Mouse (Mus musculus) T-helper 1 cell (primary cell): ENCODE data around the gene Rp9.
"Not testable (repeated sequence)": the region's sequence is repeated elsewhere in the genome, so short reads cannot be mapped to it uniquely, and the experiment has no call there.

Source experiments
- in situ Hi-C: fragments of 300-600 bp; cut with MboI, MseI; formaldehyde crosslinking; loops from one replicate; pipeline ENCODE4 v1.15.1; 2025; ENCODE audit warnings: high pct_unique_total_duplicates

Gene Rp9

DNA sequence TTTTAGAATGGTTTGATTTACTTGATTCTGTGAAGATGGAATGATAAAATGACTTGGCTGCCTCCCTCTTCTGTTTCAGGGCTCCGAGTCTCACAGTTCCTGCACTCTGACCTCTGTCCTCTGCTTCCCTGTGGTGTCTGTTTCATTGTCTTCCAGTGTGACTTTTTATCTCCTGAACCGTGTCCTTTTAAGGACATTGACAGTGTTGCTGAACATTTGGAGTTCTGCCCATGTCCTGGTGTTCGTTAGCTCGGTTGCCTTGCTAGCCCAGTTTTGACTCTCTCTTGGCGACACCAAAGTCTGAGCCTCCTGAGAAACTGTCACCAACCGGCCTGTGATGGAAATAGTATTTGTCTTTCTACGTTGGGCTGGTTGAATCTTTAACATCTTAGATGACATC lies 49.1 kb downstream of the Rp9 start:
- in situ Hi-C loops: no loop called here

- in situ Hi-C loops: no loop called here
Observed at GRCm38 (mm10) chr9:22419877-22420276, 49.7 kb downstream of the Rp9 start.

- in situ Hi-C loops: no loop called here
Observed at GRCm38 (mm10) chr9:22417547-22417946, 52.0 kb downstream of the Rp9 start.

DNA sequence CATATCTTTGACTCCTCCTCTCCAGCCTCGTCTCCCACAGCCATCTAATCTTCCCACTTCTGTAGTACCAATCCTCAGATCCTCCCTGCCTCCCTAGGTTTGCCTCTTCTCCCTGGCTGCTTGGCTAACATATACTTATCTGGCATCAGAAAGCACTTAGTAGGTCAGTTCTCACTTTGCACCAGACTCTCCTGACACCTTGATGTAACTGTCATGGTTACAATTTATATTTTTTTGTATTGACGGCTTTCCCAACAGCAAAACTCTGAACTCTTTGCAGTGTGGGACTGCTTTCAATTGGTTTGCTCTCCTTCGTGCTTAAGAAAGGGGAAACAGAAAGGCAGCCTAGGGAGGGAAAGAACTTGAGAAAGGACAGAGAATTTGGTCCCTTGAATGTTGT lies 53.4 kb downstream of the Rp9 start:
- in situ Hi-C loops: no loop called here

DNA sequence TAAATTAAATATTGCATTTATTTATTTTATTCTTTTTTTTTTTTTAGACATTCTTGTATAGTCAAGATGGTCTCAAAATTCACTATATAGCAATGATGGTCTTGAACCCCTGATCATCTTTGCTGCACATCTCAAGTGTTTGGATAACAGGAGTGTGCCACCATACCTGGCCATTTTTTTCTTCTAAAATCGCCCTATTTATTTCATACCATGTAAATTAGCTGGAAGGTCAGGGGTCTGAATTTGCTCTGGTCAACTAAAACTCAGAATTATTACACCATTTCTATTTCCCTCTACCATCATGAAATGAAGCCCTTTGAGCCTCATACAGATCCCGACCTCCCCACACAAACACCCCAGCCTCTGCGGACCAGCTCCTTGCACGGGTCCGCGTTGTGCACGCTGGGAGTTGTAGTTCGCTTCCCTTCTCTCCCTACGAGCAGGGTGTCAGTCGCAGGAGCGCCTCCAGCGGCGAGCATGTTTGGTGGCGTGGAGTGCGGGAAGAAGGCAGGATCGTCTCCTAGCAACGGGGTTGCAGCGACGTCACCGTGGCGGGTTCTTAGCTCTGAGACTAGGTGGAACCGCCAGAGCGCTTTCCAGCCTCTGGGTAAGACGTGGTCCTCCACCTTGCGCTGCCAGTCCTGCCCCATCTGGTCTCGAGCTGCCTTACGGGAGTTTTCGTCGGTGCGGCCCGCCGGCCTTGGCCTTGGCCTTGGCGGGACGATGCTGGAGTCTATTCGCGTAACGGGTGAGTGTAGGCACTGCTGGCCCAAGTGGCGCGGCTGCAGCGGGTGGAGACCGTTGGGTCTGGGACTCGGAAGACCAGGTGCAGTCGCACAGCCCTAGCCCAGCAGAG lies 58.3 kb downstream of the Rp9 start, which contains the start of gene 9530077C05Rik:
Gene 9530077C05Rik (plus strand): TSS at position 512 of the 856 bp plus-strand sequence.
- in situ Hi-C loops: no loop called here

- in situ Hi-C loops: no loop called here
Observed at GRCm38 (mm10) chr9:22409501-22409900, 60.0 kb downstream of the Rp9 start.

GRCm38 (mm10) chr9:22408344-22408743 lies 61.2 kb downstream of the Rp9 start:
- in situ Hi-C loops: not testable (repeated sequence)

DNA sequence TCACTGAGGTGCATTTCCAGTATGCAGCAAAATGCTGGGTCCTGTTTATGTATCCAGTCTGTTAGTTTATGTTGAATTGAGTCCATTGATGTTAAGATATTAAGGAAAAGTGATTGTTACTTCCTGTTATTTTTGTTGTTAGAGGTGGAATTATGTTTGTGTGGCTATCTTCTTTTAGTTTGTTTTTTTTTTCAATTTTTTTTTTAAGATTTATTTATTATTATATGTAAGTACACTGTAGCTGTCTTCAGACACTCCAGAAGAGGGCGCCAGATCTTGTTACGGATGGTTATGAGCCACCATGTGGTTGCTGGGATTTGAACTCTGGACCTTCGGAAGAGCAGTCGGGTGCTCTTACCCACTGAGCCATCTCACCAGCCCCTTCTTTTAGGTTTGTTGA lies 61.9 kb downstream of the Rp9 start:
- in situ Hi-C loops: not testable (repeated sequence)

GRCm38 (mm10) chr9:22405414-22405813 lies 64.1 kb downstream of the Rp9 start:
- in situ Hi-C loops: no loop called here

- in situ Hi-C loops: not testable (repeated sequence)
Observed at GRCm38 (mm10) chr9:22403501-22403900, 66.0 kb downstream of the Rp9 start.

GRCm38 (mm10) chr9:22402976-22403375 lies 66.6 kb downstream of the Rp9 start:
- in situ Hi-C loops: no loop called here

- in situ Hi-C loops: no loop called here
Observed at GRCm38 (mm10) chr9:22402001-22402400, 67.5 kb downstream of the Rp9 start.

GRCm38 (mm10) chr9:22399021-22399420 lies 70.5 kb downstream of the Rp9 start:
- in situ Hi-C loops: no loop called here

DNA sequence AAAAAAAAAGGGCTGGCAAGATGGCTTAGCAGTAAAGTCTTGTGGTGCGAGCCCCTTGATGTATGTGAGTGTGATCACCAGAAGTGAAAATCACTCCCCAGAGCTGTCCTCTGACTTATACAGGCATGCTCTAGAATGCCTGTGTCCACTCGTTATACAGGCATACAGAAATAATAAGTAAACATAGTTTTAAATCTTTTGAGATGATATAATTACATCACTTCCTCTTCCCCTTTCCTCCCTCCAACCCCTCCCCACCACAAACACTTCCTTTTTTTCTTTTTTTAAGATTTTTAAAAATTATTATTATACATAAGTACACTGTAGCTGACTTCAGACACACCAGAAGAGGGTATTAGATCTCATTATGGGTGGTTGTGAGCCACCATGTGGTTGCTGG lies 74.8 kb downstream of the Rp9 start:
- in situ Hi-C loops: no loop called here

GRCm38 (mm10) chr9:22390390-22390789 lies 79.2 kb downstream of the Rp9 start:
- in situ Hi-C loops: no loop called here

DNA sequence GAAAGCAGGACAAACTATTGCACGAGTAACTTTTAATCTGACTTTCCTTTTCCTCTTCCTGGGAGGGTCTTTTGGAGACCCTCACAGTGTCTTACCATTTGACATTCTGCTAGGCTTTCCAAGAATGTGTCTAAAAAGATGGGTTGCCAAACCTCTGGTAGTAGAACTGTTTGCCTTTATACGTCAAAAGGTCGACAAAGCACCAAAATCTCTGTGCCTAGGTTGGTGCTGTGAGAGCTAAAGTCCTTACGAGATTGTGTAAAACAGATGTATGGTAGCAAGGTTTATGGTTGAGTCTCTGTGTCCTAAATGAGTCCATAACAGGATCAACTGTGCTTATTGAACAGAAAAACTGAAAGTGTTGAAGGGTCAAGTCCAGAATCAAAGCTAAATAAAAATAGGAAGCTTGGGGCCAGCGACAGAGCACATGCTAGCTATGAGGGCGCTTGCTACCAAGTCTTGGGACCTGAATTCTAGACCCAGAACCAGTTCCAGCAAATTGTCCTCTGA lies 79.8 kb downstream of the Rp9 start:
- in situ Hi-C loops: no loop called here

DNA sequence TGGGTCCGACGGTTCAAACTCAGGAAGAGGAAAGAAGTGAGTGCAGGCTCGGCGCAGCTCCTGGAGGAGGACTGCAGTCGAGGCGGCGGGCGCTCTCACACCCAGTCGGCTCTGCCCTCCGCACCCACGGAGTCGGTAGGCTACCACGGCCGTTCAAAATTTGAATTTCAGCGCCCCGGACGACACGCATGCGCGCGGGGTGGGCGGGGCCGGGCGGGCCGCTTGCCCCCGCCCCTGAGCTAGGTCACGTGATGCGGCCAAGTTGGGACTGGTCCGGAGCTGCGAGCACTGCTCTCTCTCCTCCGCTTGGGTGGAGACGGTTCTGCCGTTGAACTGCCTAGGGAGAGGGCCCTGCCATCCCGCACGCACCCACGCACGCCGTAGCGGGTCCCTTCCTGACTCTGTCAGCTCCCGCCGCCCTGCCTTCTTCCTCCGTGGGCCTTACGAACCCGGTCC lies 80.5 kb downstream of the Rp9 start, which contains the start of gene Anln:
Gene Anln (minus strand): TSS at position 168 of the 456 bp plus-strand sequence.
- in situ Hi-C loops: no loop called here

- in situ Hi-C loops: no loop called here
Observed at GRCm38 (mm10) chr9:22388401-22388980, 81.1 kb downstream of the Rp9 start.

DNA sequence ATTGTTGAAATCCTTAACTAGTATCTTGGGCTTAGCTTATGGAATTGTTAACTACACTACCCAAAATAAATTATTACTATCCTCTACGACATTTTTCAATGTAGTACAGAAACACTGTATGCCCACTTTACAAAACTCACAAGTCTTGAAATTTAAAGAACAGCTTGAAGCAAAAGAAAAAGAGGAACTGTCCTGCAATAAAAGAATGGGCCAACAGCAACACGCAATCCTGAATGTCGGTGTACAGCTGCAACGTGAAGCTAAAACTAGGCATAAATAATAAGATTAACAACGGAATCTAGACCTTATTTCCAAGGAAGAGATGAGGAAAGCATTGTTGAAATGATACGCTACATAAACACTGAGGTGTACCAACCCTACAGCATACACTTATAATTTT lies 81.6 kb downstream of the Rp9 start:
- in situ Hi-C loops: no loop called here

DNA sequence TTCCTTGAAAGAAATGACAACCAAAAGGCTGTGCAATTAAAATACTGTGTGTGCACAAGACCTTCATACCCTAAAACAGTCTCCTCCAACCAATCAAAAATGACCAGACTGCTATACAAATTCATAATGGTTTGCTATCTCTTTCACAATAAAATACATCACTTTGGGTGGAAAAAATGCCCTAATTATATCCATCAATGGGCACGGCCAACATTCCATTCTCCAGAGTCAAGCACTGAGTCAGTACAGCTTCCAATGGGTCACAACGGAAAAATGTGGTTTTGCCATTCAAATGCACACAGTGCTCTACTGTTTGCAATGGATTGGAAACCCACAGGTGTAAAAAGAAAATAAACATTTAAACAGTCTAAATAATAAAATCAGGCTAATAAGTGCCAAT lies 83.7 kb downstream of the Rp9 start:
- in situ Hi-C loops: no loop called here

- in situ Hi-C loops: no loop called here
Observed at GRCm38 (mm10) chr9:22376086-22376485, 93.5 kb downstream of the Rp9 start.

GRCm38 (mm10) chr9:22372760-22373159 lies 96.8 kb downstream of the Rp9 start:
- in situ Hi-C loops: no loop called here

DNA sequence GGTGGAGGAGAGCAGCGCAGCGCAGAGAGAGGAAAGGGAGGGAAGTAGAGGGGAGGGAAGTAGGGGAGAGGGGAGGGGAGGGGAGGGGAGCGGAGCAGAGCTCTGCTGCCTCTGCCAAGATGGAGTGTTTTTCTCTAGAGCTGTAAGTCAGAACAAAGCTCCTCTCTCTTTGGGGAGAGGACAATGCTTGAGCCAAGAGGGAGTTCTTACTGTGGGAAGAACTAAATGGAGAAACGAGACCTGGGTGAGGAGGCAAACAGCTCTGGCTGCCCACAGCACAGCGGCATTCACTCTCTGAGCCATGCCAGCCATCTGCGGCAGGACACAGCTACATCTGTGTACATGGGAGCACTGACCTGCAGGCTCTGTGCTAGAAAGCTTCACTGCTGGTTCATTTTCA lies 101.5 kb downstream of the Rp9 start:
- in situ Hi-C loops: no loop called here
